Mouse (Mus musculus): ENCODE results near the gene Pla2g6. TPM values are rescaled to one million over a fixed set of nuclear protein-coding genes. Genes with fewer than 3 reads are reported as not detected.
A peak's percentile ranks its signal among the peaks of the same experiment; 100 is the strongest.

Pla2g6 gene
- polyA plus RNA-seq, 1 experiment from 2014 or later: 8.8 TPM

DNA sequence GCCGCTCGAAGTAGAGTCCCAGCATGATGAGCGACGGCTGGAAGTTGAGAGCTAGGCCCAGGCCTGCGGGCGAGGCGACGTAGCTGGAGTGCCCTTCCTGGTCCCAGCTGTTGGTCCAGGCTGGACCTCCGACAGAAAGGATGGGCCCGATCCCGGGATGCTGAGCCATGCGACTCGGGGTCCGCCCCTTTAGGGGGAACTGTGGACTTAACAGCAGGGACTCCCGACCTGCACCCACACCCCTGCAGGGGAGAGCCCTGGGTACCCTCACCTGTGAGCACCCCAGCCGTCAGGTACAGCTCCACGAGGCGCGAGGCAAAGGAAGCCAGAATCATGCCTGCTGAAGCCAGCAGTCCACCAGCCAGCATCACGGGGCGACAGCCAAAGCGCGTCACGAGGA is 75.6 kb downstream of the Pla2g6 start:
- H3K9ac ChIP-seq (ENCODE audit: low read length): peak overlapping the region; percentile 56
- H3K27me3 ChIP-seq (ENCODE audit: control insufficient read depth, insufficient read depth, low read length): peaks cover 4% of the 10 kb centered on the region; the same call in 1 of the 2 replicates
- H3K4me3 ChIP-seq (ENCODE audit: low read depth, low read length): peak overlapping the region; percentile 33
- WGBS: 32% methylated on average over 24 of the region's 24 CpGs
- no peaks in the 10 kb centered on the region for H3K9me3 ChIP-seq (ENCODE audit: control insufficient read depth, low read length)
- no peak for DNase-seq (ENCODE audit: low spot score)
- H3K4me1 ChIP-seq (replicated peaks; ENCODE audit: control insufficient read depth, insufficient read depth): no peaks in the 10 kb centered on the region; the same call in 1 of the 2 replicates
- H3K4me2 ChIP-seq (replicated peaks; ENCODE audit: low read depth): peak overlapping the region; percentile 64
- no peak overlapping the region for H3K27ac ChIP-seq (replicated peaks)
- H3K36me3 ChIP-seq (ENCODE audit: control insufficient read depth, insufficient read depth, low read length): peaks cover 9% of the 10 kb centered on the region; the same call in 1 of the 2 replicates
- ATAC-seq (ENCODE audit: low FRiP score, low TSS enrichment): no peak
- TF ChIP-seq EP300 (optimal IDR thresholded peaks at IDR 0.05): no peak
- TF ChIP-seq CTCF (IDR thresholded peaks at IDR 0.05; ENCODE audit: low read depth): no peak

DNA sequence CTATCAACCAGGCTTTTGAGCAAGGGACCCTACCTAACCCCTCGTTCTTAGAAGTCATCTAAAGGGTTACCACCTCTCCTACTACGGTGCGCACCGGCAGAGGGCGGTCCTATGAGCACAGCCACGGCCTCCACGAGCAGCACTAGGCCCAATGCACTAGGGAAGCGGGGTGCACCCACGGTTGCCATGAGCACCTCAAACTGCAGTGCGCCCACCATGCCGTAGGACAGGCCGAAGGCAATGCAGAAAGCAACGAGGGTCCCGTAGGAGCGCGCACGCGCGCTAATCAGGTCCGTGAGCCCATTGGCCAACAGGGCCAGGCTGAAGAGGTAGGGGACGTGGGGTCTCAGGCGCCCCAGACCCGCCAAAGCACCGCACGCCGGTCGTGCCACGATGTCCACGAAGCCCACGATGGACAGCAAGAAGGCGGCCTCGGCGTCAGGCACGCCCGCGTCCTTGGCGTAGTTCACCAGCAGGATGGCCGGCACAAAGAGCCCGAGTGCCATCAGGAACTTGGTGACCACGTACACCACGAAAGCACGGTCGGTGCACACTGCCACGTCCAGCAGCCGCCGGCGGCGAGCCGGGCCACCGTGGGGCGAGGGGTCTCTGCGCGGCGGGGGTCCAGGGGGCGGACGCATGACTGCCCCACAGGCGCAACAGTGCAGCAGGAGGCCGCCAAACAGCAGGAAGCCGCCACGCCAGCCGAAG is 76.3 kb downstream of the Pla2g6 start:
- TF ChIP-seq CTCF (IDR thresholded peaks at IDR 0.05; ENCODE audit: low read depth) (peak; percentile 61), EP300 (optimal IDR thresholded peaks at IDR 0.05) (no peak)
- DNase-seq (ENCODE audit: low spot score): peak; percentile 50
- peaks cover 9% of the 10 kb centered on the region; the same call in 1 of the 2 replicates for H3K36me3 ChIP-seq (ENCODE audit: control insufficient read depth, insufficient read depth, low read length)
- H3K9ac ChIP-seq (ENCODE audit: low read length): peak overlapping the region; percentile 56
- ATAC-seq (ENCODE audit: low FRiP score, low TSS enrichment): peak; percentile 58
- no peak overlapping the region for H3K27ac ChIP-seq (replicated peaks)
- WGBS: 3% methylated on average over 59 of the region's 61 CpGs
- peak overlapping the region; percentile 64 for H3K4me2 ChIP-seq (replicated peaks; ENCODE audit: low read depth)
- no peaks in the 10 kb centered on the region; the same call in 1 of the 2 replicates for H3K4me1 ChIP-seq (replicated peaks; ENCODE audit: control insufficient read depth, insufficient read depth)
- no peaks in the 10 kb centered on the region for H3K9me3 ChIP-seq (ENCODE audit: control insufficient read depth, low read length)
- peak overlapping the region; percentile 33 for H3K4me3 ChIP-seq (ENCODE audit: low read depth, low read length)
- peaks cover 4% of the 10 kb centered on the region; the same call in 1 of the 2 replicates for H3K27me3 ChIP-seq (ENCODE audit: control insufficient read depth, insufficient read depth, low read length)

DNA sequence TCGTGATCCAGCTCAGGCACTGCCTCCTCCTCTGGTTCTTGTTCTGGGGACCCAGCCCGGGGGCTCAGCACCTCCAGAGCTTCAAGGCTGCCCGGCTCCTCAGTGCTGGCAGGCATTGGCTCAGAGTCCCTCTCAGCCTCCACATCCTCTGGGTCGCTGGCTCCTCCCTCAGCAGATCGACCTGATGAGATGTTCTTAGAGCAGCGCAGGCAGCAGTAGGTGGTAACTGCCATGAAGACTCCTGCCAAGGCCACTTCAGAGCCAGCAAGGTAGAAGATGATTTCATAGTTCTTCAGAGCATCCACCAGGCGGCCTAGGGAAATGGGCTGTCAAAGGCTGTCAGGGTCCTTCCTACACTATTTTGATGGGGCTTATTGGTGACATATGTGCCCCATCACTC is 77.0 kb downstream of the Pla2g6 start:
- Histone ChIP-seq H3K36me3 (ENCODE audit: control insufficient read depth, insufficient read depth, low read length) (peaks cover 10% of the 10 kb centered on the region), H3K27me3 (ENCODE audit: control insufficient read depth, insufficient read depth, low read length) (peaks cover 4% of the 10 kb centered on the region; the same call in 1 of the 2 replicates), H3K4me3 (ENCODE audit: low read depth, low read length) (no peak overlapping the region), H3K9me3 (ENCODE audit: control insufficient read depth, low read length) (no peaks in the 10 kb centered on the region), H3K27ac (replicated peaks) (no peak overlapping the region), H3K9ac (ENCODE audit: low read length) (no peak overlapping the region), H3K4me2 (replicated peaks; ENCODE audit: low read depth) (no peak overlapping the region), H3K4me1 (replicated peaks; ENCODE audit: control insufficient read depth, insufficient read depth) (no peaks in the 10 kb centered on the region; the same call in 1 of the 2 replicates)
- ATAC-seq (ENCODE audit: low FRiP score, low TSS enrichment): no peak
- no peak for DNase-seq (ENCODE audit: low spot score)
- TF ChIP-seq CTCF (IDR thresholded peaks at IDR 0.05; ENCODE audit: low read depth): no peak
- no peak for TF ChIP-seq EP300 (optimal IDR thresholded peaks at IDR 0.05)
- 54% methylated on average over 7 of the region's 7 CpGs for WGBS

DNA sequence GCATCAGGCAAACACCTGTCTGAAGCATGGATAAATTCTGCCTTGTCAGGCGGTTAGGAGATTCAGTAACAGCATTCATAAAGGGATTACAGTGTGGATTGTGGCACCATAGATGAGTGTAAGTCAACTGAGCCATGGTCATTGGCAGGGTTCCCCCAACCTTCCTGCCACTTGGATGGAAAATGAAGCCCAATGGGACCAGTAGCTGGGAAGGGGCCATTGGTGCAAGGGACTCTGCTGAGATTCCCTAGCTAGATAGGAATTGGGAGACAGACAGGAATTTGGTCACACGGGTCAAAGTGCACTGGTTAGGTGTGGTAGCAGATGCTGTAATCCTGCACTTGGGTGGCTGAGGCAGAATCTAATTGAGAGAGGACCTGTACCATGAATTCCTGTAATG is 78.0 kb downstream of the Pla2g6 start:
- no peak overlapping the region for H3K4me2 ChIP-seq (replicated peaks; ENCODE audit: low read depth)
- no peaks in the 10 kb centered on the region for H3K9me3 ChIP-seq (ENCODE audit: control insufficient read depth, low read length)
- DNase-seq (ENCODE audit: low spot score) (no peak), ATAC-seq (ENCODE audit: low FRiP score, low TSS enrichment) (no peak)
- H3K4me1 ChIP-seq (replicated peaks; ENCODE audit: control insufficient read depth, insufficient read depth): no peaks in the 10 kb centered on the region; the same call in 1 of the 2 replicates
- no peak for TF ChIP-seq EP300 (optimal IDR thresholded peaks at IDR 0.05)
- TF ChIP-seq CTCF (IDR thresholded peaks at IDR 0.05; ENCODE audit: low read depth): no peak
- no peak overlapping the region for H3K27ac ChIP-seq (replicated peaks)
- WGBS: 79% methylated on average over 2 of the region's 2 CpGs
- no peak overlapping the region for H3K4me3 ChIP-seq (ENCODE audit: low read depth, low read length)
- peaks cover 13% of the 10 kb centered on the region for H3K36me3 ChIP-seq (ENCODE audit: control insufficient read depth, insufficient read depth, low read length)
- H3K9ac ChIP-seq (ENCODE audit: low read length): no peak overlapping the region
- H3K27me3 ChIP-seq (ENCODE audit: control insufficient read depth, insufficient read depth, low read length): peaks cover 4% of the 10 kb centered on the region; the same call in 1 of the 2 replicates

DNA sequence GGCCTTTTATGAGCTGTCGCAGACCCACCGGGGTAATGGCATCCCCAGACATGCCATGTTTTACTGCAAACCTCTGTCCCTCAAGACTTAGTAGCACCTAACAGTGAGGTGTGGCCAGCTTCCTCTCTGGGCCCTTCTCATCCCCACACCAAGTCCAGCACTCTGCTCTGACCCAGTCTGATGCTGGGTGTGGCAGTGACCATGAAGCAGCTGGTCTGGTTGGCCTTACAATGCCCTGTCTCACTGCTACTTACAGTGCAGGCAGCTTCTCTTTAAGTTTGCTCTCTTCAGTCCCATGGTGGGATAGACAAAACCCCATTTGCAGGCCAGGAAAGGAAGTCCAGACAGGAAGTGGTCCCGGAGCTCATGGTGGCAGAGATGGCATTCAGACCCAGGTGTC is 82.9 kb downstream of the Pla2g6 start:
- WGBS: 88% methylated on average over 3 of the region's 3 CpGs
- Histone ChIP-seq H3K4me2 (replicated peaks; ENCODE audit: low read depth) (no peak overlapping the region), H3K4me1 (replicated peaks; ENCODE audit: control insufficient read depth, insufficient read depth) (no peaks in the 10 kb centered on the region), H3K9me3 (ENCODE audit: control insufficient read depth, low read length) (no peaks in the 10 kb centered on the region), H3K4me3 (ENCODE audit: low read depth, low read length) (no peak overlapping the region), H3K36me3 (ENCODE audit: control insufficient read depth, insufficient read depth, low read length) (peaks cover 20% of the 10 kb centered on the region), H3K27me3 (ENCODE audit: control insufficient read depth, insufficient read depth, low read length) (no peaks in the 10 kb centered on the region), H3K27ac (replicated peaks) (no peak overlapping the region), H3K9ac (ENCODE audit: low read length) (no peak overlapping the region)
- TF ChIP-seq EP300 (optimal IDR thresholded peaks at IDR 0.05): no peak
- TF ChIP-seq CTCF (IDR thresholded peaks at IDR 0.05; ENCODE audit: low read depth): no peak
- DNase-seq (ENCODE audit: low spot score): no peak
- no peak for ATAC-seq (ENCODE audit: low FRiP score, low TSS enrichment)
